Mouse (Mus musculus) spleen, adult 2 months (tissue): ENCODE data around the gene Olfr1371.

Experiments
- CTCF ChIP-seq: fragments of 200-500 bp; IDR thresholded peaks from 2 replicates; pipeline ENCODE4 v1.5.1; 2011; ENCODE audit warnings: mild to moderate bottlenecking, inconsistent platforms; ENCODE audit not compliant: insufficient read depth, insufficient read length, insufficient replicate concordance; ENCODE audit errors: extremely low read depth
- POLR2A ChIP-seq: fragments of 200-500 bp; IDR thresholded peaks from 2 replicates; pipeline ENCODE4 v1.6.1; 2011; ENCODE audit warnings: low read depth, low read length, inconsistent platforms

DNA sequence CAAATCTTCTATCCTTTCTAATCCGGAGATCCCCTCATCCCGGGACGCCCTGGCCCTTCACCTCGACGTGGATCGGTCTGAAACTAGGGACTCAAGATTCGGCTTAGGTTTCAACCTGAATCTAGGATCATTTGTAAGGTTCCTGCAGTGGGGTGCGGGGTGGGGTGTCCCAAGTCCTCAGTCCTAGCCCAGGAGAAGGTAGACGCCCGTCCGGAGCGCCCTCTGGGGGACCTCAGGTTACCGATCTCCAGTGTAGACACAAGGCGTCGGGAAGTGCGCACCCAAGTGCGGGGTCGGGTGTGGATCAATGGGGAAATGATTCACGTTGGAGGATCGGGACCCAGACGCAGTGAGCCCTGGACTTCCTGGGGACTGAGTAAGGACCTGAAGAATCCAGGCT, 46.7 kb downstream of the Olfr1371 start:
- no peak for TF ChIP-seq POLR2A
- no peak for TF ChIP-seq CTCF
